Mouse (Mus musculus) c-Kit-positive CD71-negative TER-119-negative erythroid progenitor cells, embryonic 14.5 days (primary cell): ENCODE measurements around the gene Cdh20.

ENCODE experiments used
- DNase-seq: peaks from one replicate; pipeline ENCODE4 v3.0.0-alpha.2; 2013; ENCODE audit warnings: low read depth

The Cdh20 gene

DNA sequence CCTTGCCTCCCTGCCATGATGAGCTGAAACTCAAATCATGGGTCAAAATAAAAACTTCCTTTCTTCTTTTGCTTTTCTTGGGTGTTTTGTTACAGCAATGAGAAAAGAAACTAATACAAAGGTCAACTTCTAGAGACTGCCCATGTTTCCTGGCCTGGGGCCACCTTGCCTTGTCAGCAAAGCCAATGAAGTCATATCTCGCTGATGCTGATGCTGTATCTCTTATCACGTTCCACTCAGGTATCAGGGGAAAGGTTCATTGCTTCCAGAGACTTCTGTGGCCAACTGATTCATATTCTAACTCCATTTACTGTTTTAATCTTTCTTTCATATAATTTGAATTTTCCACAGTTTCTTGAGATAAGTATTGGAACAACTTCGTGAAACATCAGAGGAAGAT, 273.3 kb downstream of the Cdh20 start:
- no peak for DNase-seq
